Mouse (Mus musculus) erythroblast, adult 5-6 weeks (primary cell): ENCODE measurements around the gene Sptssa. TPM values are rescaled to one million over a fixed set of nuclear protein-coding genes. Genes with fewer than 3 reads are reported as not detected.

Experiments used
- total RNA-seq, 2 experiments: library from RNA; stranded (forward) in 1 of 2; stranded (reverse) in 1 of 2; fragments of 150-400 nt in 1 of 2; fragments of 200-764, 138-1000 nt in 1 of 2; gene quantifications; 2 replicates each; pipeline versions ENCODE4 v1.2.3 to v1.2.4; 2015 to 2017; ENCODE audit warnings: low replicate concordance in 2 of 2

Sptssa gene
- total RNA-seq, 2 experiments from 2014 or later, result 23.0 to 44.8 TPM

Other genes starting within 250 kb of the Sptssa start
- 13.6 and 16.1 TPM in 2 replicates for gene Eapp, start 39.3 kb upstream of the Sptssa start, total RNA-seq (2015; ENCODE audit: low replicate concordance)
- gene Eapp, start 39.3 kb upstream of the Sptssa start, total RNA-seq (2017; ENCODE audit: low replicate concordance), result 34.8 and 40.4 TPM in 2 replicates
- 21.1 and 35.1 TPM in 2 replicates for gene Snx6, start 139.1 kb upstream of the Sptssa start, total RNA-seq (2015; ENCODE audit: low replicate concordance)
- 17.7 and 24.2 TPM in 2 replicates for gene Snx6, start 139.1 kb upstream of the Sptssa start, total RNA-seq (2017; ENCODE audit: low replicate concordance)
- gene Cfl2, start 206.3 kb upstream of the Sptssa start, total RNA-seq (2015; ENCODE audit: low replicate concordance), result 9.2 and 12.9 TPM in 2 replicates
- gene Cfl2, start 206.3 kb upstream of the Sptssa start, total RNA-seq (2017; ENCODE audit: low replicate concordance), result 8.2 and 8.5 TPM in 2 replicates